Mouse (Mus musculus) spleen, postnatal 4 days (tissue): ENCODE data around the gene Flt3l.
"Not testable (repeated sequence)": the region's sequence is repeated elsewhere in the genome, so short reads cannot be mapped to it uniquely, and the experiment has no call there.

ENCODE experiments used
- DNase-seq, 2 experiments: peaks; one replicate each; pipeline ENCODE4 v3.0.0; 2022; ENCODE audit warnings: low spot score in 2 of 2

Gene Flt3l

GRCm38 (mm10) chr7:45098541-45099240, 37.5 kb downstream of the Flt3l start:
- DNase-seq = no peak

GRCm38 (mm10) chr7:45097479-45097878, 38.8 kb downstream of the Flt3l start:
- DNase-seq = no peak

GRCm38 (mm10) chr7:45095965-45096364, 40.3 kb downstream of the Flt3l start:
- not testable (repeated sequence) for DNase-seq

GRCm38 (mm10) chr7:45095367-45095766, 40.9 kb downstream of the Flt3l start:
- DNase-seq = no peak

GRCm38 (mm10) chr7:45094121-45094520, 42.1 kb downstream of the Flt3l start:
- no peak for DNase-seq

- no peak for DNase-seq
These were observed 42.7 kb downstream of the Flt3l start for GRCm38 (mm10) chr7:45093516-45093905.

GRCm38 (mm10) chr7:45092828-45093515, 43.3 kb downstream of the Flt3l start:
- DNase-seq = no peak

- DNase-seq = peak; percentile 66 to 73
These were observed 44.2 kb downstream of the Flt3l start, which contains the start of gene Rcn3 for GRCm38 (mm10) chr7:45092048-45092447. TSS of gene Rcn3 (minus strand) at chr7:45092221.

GRCm38 (mm10) chr7:45091001-45091990, 44.9 kb downstream of the Flt3l start:
- no peak for DNase-seq

- DNase-seq = peak in 1 of 2 experiments; percentile 57
These were observed 45.8 kb downstream of the Flt3l start for GRCm38 (mm10) chr7:45090251-45090977.

GRCm38 (mm10) chr7:45088597-45088996, 47.6 kb downstream of the Flt3l start:
- no peak for DNase-seq

- no peak for DNase-seq
These were observed 50.1 kb downstream of the Flt3l start for GRCm38 (mm10) chr7:45086084-45086483.

GRCm38 (mm10) chr7:45083300-45083890, 52.8 kb downstream of the Flt3l start:
- DNase-seq = no peak

- DNase-seq = peak; percentile 60 to 77
These were observed 53.6 kb downstream of the Flt3l start for GRCm38 (mm10) chr7:45082401-45083299.

- no peak for DNase-seq
These were observed 55.2 kb downstream of the Flt3l start for GRCm38 (mm10) chr7:45081016-45081415.

- peak; percentile 88 to 96 for DNase-seq
These were observed 56.4 kb downstream of the Flt3l start for GRCm38 (mm10) chr7:45079856-45080255.
